Mouse (Mus musculus) thymus, postnatal 14 days (tissue): ENCODE results near the gene Srgap3.
"Not testable (repeated sequence)": the region's sequence is repeated elsewhere in the genome, so short reads cannot be mapped to it uniquely, and the experiment has no call there.

ENCODE experiments used
- DNase-seq: peaks from one replicate; pipeline ENCODE4 v3.0.0; 2021

Srgap3 gene

DNA sequence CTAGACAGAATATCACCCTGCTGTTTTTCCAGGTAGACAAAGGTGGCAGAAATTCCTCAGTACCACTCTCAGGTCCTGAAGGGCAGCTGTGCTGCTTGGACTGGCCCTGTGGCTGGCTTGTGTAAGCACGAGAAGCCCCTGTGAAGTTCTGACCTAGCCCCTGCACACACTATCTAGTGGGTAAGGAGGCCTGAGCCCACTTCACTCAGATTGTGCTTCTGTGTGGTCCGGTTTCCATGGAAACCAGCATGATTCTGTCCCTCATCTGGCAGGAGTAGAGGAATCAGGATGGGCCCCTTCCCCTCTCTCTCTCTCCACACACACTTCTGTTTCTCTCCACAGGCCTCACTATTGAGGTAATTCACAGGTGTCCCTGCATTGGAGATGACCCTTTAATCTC lies 212.0 kb downstream of the Srgap3 start:
- no peak for DNase-seq

DNA sequence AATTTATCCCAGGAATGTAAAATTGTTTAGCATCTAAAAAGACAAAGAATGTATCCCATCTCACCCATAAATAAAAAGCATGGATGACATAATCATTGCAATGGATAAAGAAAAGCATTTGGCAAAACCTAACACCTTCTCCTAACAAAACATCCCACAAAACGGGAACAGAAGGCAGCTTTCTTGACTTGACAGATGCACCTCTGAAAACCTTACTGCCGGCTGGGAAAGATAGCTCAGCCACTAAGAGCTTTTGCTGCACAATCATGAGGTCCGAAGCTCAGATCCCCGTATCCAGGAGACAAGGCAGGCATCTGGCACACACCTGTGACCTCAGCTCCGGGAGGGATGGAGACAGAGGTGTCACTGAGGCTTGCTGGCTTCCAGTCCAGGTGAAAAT lies 213.1 kb downstream of the Srgap3 start:
- DNase-seq = no peak

DNA sequence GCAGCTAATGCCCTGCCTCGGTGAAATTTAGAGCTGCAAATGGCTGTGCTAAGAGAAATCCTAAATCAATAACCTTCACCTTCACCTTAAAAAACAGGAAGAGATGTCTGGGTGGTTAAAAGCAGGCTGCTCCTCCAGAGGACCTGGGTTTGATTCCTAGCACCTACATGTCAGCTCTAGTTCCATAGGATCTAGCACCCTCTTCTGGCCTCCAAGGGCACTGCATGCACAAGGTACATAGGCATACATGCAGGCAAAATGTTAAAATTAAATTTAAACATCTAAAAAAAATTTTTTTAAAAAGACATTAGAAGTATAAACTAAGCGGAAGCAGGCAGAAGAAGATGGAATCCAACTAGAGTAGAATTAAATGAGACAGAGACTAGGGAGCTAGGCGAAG lies 214.6 kb downstream of the Srgap3 start:
- DNase-seq = no peak

DNA sequence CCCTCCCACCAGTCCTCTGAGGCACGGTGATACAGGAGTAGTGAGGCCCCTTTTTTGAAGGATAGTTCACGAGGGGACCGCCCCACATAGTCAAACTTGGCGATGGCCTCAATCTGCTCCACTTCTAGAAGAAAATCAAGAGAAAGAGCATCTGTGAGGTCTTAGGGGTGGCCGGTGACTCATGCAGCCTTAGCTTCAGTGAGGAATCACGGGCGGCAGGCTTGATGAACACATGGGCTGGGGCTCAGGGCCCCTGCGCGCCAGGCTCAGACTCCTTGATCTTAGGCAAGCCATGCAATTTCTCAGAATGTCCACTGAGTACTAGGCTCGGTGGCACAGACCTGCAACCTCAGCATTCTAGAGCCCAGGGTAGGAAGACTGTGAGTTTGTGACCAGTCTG lies 215.7 kb downstream of the Srgap3 start:
- DNase-seq = no peak

DNA sequence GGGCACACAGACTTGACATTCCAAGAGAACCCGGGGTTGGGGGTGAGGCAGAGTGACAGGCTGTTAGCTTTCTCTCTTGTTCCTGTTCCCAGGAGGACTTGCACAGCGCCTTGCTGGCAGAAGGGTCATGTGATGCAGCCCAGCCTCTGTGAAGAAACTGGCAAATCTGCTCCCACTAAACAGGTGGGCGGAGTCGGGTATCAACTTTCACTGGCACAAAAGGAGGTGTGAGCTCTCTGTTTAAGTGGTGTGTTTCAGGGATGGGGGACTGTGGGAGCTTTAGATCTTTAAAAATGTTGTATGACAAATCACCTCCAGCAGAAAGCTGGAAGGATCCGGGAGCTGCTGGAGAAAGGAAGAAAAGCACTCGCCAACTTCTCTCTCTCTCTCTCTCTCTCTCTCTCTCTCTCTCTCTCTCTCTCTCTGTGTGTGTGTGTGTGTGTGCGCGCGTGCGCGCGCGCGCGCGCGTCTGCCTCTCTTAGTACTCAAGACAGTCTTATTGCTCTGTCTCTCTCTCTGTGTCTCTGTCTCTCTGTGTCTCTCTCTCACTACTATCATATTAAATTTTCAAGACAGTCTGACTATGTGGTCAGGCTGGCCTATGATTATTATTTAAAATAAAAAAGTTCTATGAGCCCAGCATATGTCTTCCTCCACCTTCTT lies 218.2 kb downstream of the Srgap3 start:
- peak; percentile 39 for DNase-seq

DNA sequence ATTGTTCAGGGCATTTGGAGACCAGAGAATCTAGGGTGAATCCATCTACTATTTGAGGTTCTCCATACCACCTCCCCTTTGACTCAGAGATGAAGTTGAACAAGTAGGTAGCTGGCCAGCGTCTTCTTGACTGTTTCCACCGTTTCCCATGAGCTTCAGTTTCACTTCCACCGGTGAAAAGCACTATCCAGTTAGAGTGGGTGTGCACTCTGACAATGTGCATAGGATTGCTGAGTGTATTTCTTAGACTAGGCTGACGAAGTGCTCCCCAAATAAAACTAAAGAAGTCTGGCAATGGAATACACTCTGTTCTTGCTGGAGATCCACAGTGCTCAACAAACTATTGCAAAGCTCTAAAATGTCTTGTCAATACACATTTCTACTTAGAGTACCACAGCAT lies 221.6 kb downstream of the Srgap3 start:
- DNase-seq = no peak

DNA sequence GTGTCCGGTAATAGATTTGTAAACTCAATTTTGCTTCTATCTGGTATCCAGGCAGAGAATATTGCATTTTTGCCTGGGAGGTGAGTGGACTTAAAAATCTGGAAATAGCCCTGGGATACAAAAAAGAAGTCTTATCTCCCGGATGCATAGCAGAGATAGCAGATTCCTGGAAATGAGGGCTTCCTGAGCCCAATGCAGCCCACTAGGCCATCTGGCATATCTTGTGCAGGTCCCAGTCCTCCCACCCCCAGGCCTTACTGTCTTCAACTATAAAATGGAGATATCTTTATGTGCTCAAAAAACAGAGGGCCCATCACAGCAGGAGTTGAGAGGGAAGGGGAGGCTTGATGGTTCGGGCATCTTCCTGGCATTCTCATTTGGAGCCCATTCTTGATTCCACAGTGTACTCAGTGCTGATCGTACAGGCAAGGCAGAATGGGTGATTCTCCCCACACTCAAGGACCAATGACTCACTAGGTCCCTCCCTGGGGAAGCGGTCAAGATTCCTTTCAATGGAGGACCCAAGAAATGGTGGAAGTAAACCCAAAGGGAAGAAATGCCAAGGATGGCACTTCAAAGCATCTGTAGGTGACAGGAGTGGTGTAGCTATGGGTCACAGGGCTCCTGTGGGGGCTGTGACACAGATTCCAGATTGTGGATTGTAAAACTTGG lies 226.5 kb downstream of the Srgap3 start:
- DNase-seq = no peak

DNA sequence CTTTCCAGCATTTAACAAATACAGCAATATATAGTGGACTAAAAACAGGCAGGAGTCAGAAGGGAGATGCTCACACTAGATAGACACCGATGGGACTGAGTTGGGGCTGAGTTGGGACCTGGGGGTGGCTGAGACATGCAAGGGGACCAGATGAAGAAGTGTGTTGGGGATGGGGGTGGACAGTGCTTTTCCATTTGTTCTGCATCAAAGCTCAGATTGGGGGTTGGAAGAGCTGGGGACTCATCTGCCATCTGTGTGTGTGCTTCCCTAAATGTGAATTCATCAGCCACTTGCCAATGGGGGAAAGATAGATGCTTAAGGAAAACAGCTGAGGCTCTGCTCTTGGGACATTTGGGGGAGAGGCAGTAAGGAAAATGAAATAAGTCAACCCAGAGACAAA lies 227.1 kb downstream of the Srgap3 start:
- DNase-seq = no peak

DNA sequence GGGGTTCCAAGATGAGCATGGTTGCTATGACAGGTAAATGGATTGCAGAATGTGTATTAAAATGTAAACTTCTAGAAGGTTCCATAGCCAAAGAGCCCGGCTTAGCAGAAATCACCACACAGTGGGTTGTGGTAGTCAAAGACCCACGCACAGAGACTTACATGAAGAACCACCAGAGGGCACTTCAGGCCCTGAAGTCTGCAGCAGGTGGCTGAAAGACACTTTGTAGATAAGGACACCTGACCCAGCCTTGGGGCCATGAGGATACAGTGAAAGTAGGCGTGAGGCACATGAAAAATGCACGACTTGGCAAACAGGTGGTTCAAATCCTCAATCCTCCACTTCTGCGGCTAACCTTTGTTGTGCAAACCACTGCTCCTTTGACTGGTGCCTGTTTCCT lies 229.9 kb downstream of the Srgap3 start:
- peak; percentile 48 for DNase-seq

DNA sequence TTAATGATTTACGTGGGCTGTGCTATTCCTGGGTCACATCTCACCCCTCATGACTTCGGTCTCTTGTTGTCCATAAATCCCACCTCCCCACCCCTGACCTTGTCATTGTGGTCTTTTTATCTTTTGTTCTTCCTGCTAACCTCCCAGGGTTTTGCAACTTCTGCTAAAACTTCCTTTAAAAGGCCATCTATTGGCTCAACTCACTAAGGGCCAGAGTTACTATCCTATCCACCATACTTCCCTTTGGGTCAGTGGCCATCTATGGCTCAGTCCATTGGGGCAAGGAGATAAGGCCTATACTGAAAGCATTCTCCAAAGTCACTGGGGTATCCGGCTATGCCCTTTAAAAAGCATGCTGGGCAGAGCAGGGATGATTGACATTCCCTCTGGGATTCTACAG lies 233.1 kb downstream of the Srgap3 start:
- no peak for DNase-seq

DNA sequence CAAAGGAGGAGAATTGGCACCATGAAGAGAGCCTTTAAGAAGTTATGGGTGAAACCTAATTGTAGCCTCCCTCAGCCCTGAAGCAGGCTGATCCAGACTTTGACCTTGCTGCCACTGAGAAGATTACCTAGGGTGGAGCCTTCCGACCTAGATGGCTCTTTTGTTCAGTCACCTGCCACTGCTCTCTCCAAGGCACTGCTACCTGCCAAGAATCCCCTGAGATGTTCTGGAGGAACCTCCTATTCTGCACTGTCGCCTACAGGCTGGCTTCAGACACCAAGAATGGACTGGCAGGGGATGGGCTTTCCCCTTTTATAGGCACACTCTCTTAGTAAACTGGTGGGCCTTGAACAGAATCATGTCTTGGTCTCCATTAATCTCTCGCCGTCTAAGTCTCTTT lies 244.8 kb downstream of the Srgap3 start:
- DNase-seq = not testable (repeated sequence)

DNA sequence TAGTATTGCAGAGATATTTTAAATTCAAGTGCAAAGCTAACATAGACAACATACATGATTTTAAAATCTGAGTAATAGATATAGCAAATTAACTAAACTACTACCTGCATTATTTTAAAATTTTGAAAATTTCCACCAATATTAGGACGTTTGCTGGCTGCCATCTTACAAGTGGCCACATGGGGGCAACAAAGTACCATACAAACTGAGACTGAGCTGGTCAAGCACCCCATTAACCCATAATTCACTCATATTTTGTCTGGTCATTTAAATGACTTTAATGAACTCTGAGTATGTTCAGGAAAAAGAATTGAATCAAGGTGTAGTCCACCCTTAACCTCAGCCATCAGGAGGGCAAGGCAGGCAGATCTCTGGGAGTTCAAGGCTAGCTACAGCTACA lies 246.7 kb downstream of the Srgap3 start:
- DNase-seq = peak; percentile 39

DNA sequence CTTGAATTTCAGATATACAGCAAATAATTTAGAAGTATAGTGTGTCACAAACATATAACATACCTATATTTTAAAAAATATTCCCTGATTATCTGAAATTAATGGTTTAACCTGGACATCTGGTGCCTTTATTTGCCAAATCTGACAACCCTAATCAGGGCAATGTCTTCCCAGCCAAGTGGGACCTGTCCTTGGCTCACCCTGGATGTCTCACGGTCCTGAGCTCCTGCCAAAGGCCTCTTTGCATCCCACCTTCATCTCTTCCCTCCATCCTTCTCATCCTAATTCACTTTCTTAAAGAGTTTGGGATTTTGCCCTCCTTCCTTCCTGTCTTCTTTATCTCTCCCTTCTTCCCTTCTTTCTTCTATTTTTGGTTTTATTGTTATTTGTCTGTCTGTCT lies 248.0 kb downstream of the Srgap3 start:
- no peak for DNase-seq

DNA sequence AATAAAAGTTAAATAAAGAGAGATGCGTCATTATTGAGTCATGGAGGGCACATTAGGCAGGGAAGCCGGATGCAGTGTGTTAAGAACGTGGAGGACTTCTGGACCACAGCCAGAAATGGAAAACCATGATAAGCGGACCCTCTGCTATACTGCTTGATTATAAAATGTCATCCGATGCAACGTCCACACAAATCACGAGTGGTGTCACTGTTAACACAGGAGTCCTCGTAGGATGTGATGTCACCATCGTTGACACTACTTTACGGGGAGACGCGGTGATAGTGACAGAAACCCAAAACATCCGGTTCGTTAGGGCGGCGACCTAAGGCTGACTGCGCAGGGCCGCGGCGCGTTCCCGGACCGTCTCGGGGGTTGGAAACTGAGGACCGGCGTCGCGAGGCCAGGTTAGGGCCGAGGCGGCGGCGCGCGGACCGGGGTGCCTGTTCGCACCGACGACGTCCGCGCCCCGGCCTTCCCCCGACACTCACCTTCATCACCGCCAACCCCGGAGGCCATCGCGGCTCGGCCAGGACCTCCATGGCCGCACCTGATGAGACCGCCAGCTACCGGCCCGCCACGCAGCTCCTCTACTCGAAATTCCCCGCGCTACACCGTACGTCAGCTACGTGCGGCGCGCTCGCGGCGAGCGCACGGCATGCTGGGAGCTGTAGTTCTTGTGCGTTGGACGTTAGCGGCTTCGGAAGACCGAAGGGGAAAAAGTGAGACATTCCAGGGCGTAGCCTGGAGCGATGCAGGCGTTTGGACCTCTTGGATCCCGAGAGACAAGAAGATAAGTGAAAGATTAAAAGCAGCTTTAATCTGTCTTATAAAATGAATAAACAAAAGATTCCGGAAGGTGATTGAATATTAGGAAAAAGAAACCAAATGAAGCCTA lies 250.8 kb downstream of the Srgap3 start, which contains the start of gene Rad18:
Gene Rad18 (minus strand): TSS at position 631 of the 895 bp plus-strand sequence.
- DNase-seq = peak; percentile 87

DNA sequence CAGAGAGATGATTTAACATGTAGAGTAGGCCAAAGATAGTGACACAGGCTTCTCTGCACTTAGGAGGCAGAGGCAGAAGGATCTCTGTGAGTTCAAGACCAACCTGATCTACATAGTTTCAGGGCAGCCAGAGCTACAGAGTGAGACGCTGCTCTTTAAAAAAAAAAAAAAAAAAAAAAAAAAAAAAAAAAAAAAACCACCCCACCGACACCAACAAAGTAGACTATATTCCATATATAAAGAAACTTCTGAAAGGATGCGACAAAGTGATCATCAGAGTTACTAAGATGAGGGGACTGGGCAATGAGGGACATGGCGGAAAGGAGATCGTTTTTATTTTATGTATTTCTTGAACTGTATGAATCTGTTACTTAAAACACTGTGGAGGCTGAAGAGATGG lies 252.6 kb downstream of the Srgap3 start:
- DNase-seq = no peak

DNA sequence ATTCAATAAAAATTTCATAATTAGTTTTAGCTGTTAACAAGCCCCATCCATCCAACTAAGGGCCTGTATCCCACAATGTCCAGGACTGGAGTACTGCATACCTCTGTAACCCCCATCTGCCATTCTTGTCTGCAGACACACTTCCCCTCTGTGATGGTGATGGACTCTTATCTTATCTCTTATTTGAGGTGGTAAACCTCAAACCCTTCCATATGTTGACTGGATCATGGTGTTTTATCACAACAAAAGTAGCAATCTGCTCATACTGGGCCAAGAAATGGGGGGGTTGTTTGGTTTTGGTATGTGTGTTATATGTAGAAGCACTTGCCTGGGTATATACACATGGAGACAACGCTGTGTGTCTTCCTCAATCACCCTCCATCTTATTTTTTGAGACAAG lies 255.5 kb downstream of the Srgap3 start:
- DNase-seq = no peak

DNA sequence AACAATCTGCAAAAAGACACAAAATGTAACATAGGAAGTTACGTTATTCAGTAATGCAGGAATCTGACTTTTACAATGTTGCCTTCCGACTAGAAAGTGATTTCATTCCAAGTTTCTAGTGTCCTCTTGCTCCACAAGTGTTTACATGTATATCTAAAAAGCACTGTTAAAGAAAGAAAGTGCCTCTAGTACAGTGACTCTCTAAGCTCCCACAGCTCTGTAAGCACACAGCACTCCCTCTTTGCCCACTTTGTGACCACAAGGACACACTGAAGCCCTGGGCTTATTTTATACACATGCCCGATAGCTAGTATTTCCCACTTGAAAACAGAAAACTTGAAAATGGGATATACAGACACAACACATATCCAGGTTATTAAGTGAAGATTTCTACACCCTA lies 259.0 kb downstream of the Srgap3 start:
- no peak for DNase-seq

DNA sequence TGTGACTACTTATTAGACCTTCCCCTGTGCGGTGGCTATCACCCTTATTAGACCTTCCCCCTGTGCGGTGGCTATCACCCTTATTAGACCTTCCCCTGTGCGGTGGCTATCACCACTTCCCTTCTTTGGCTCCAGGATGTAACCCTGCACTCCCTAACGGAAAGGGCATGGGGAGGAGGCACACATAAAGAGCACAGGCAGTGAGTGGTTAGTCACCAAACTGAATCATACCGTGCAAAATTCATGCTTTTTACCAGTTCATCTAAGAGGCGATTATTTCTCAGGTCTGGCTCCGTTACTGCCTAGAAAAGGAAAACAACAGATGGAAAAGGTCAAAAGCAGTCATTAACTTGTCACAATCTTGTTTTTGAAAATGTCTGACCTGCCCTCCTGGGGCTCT lies 260.6 kb downstream of the Srgap3 start:
- no peak for DNase-seq

DNA sequence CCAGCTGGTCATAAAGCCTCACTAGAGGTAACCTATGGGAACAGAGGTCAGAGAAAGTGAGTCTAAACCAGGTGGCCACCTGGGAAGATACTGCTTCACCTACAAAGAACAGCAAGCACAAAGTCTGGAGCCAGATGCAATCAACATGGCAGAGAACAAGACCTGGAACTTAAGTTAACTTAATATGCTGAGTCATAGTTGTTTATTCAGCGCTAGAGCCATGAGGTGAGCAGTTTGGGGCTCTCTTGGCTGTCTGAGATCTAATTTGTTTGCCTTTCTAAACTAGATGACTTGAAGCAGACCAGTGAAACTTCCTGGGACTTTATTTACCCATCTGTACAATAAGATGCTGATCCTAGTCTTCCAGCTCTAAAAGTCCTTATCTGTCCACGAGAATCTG lies 263.0 kb downstream of the Srgap3 start:
- no peak for DNase-seq
